Mouse (Mus musculus) T-helper 1 cell (primary cell): Measurements from ENCODE around the gene Jade2.

Source experiments
- in situ Hi-C: fragments of 300-600 bp; cut with MboI, MseI; formaldehyde crosslinking; loops from one replicate; pipeline ENCODE4 v1.15.1; 2025; ENCODE audit warnings: high pct_unique_total_duplicates

Jade2 gene

GRCm38 (mm10) chr11:51857081-51857671, at the start of gene Jade2:
Gene Jade2, minus strand, starts transcription at chr11:51857653.
- in situ Hi-C loops, result no loop called here

- in situ Hi-C loops, result no loop called here
These were observed 46.8 kb upstream of the Jade2 start for GRCm38 (mm10) chr11:51904224-51904623.

- in situ Hi-C loops, result loop anchor here (10.0 kb wide), 1 partner anchor 1135 kb away; no protein-coding TSS in a partner anchor
These were observed 42.2 kb upstream of the Jade2 start for GRCm38 (mm10) chr11:51899691-51900090.

- in situ Hi-C loops, result loop anchor here (10.0 kb wide), 1 partner anchor 1136 kb away; no protein-coding TSS in a partner anchor
These were observed 41.0 kb upstream of the Jade2 start for GRCm38 (mm10) chr11:51898326-51899080.

GRCm38 (mm10) chr11:51897311-51897710, 39.9 kb upstream of the Jade2 start:
- in situ Hi-C loops, result loop anchor here (10.0 kb wide), 1 partner anchor 1137 kb away; no protein-coding TSS in a partner anchor

- in situ Hi-C loops, result loop anchor here (10.0 kb wide), 1 partner anchor 1139 kb away; no protein-coding TSS in a partner anchor
These were observed 38.6 kb upstream of the Jade2 start for GRCm38 (mm10) chr11:51896012-51896411.

GRCm38 (mm10) chr11:51885681-51886080, 28.2 kb upstream of the Jade2 start:
- in situ Hi-C loops, result no loop called here

- in situ Hi-C loops, result no loop called here
These were observed 26.6 kb upstream of the Jade2 start for GRCm38 (mm10) chr11:51884092-51884491.

GRCm38 (mm10) chr11:51883670-51884069, 26.2 kb upstream of the Jade2 start:
- in situ Hi-C loops, result no loop called here

GRCm38 (mm10) chr11:51881776-51882175, 24.3 kb upstream of the Jade2 start:
- in situ Hi-C loops, result no loop called here

- in situ Hi-C loops, result no loop called here
These were observed 23.7 kb upstream of the Jade2 start for GRCm38 (mm10) chr11:51881041-51881730.

GRCm38 (mm10) chr11:51876943-51877344, 19.5 kb upstream of the Jade2 start:
- in situ Hi-C loops, result no loop called here

GRCm38 (mm10) chr11:51875792-51876195, 18.3 kb upstream of the Jade2 start:
- in situ Hi-C loops, result no loop called here

- in situ Hi-C loops, result no loop called here
These were observed 17.6 kb upstream of the Jade2 start for GRCm38 (mm10) chr11:51875086-51875485.

- in situ Hi-C loops, result no loop called here
These were observed 17.0 kb upstream of the Jade2 start for GRCm38 (mm10) chr11:51874266-51875036.

GRCm38 (mm10) chr11:51873141-51873540, 15.7 kb upstream of the Jade2 start:
- in situ Hi-C loops, result no loop called here

GRCm38 (mm10) chr11:51867261-51867660, 9.8 kb upstream of the Jade2 start:
- in situ Hi-C loops, result loop anchor here (5.0 kb wide), 1 partner anchor 90 kb away; no protein-coding TSS in a partner anchor

- in situ Hi-C loops, result loop anchor here (5.0 kb wide), 1 partner anchor 91 kb away; no protein-coding TSS in a partner anchor
These were observed 8.6 kb upstream of the Jade2 start for GRCm38 (mm10) chr11:51866020-51866419.

GRCm38 (mm10) chr11:51860666-51861065, 3.2 kb upstream of the Jade2 start:
- in situ Hi-C loops, result no loop called here

- in situ Hi-C loops, result no loop called here
These were observed 2.1 kb upstream of the Jade2 start for GRCm38 (mm10) chr11:51859561-51859960.

GRCm38 (mm10) chr11:51858528-51859051, 1.1 kb upstream of the Jade2 start:
- in situ Hi-C loops, result no loop called here
